Mouse (Mus musculus) E14TG2a.4 (cell line): ENCODE data around the gene Scarb1.

Source experiments
- H3K27me3 ChIP-seq: 2 replicates; pipeline ENCODE4 v1.6.1; 2014; ENCODE audit warnings: low read length, control low read depth; ENCODE audit not compliant: insufficient read depth
- H3K36me3 ChIP-seq: 2 replicates; pipeline ENCODE4 v1.6.1; 2014; ENCODE audit warnings: low read length, control low read depth; ENCODE audit not compliant: insufficient read depth
- H3K4me1 ChIP-seq: replicated peaks from 2 replicates; pipeline ENCODE4 v1.6.1; 2014; ENCODE audit warnings: low read depth, low read length, control low read depth
- H3K4me3 ChIP-seq: replicated peaks from 2 replicates; pipeline ENCODE4 v1.5.1; 2014; ENCODE audit warnings: mild to moderate bottlenecking, low read length
- H3K9me3 ChIP-seq: 2 replicates; pipeline ENCODE4 v1.6.1; 2014; ENCODE audit warnings: low read length, control low read depth
- CTCF ChIP-seq: conservative IDR thresholded peaks from 2 replicates; pipeline ENCODE4 v1.5.1; 2014; ENCODE audit warnings: low read length
- NANOG ChIP-seq: IDR thresholded peaks from 2 replicates; pipeline ENCODE4 v1.6.1; 2014; ENCODE audit warnings: borderline replicate concordance, low read length, mixed read lengths
- POU5F1 ChIP-seq: IDR thresholded peaks from 2 replicates; pipeline ENCODE4 v1.6.1; 2014; ENCODE audit warnings: low read length, borderline replicate concordance

Gene Scarb1

DNA sequence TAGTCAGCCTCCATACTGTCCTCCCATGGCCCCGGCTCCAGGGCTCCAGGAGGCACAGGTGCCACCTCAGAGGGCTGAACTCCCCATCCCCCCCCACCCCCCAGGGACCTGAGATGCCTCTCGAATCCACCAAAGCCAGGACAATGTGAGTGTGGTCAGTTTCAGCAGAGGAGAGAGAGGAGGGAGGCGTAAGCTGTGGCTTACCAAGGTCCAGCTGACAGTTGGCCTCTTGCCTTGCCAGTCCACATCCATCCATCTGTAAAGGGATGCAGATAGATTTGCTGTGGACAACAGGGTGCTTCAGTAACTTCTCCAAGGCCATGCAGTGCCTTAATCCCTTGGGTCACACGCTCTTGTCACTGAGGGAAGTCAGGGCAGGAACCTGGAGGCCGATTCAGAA lies 110.4 kb downstream of the Scarb1 start:
- H3K27me3 ChIP-seq = no peaks in the 10 kb centered on the region
- H3K4me1 ChIP-seq = no peaks in the 10 kb centered on the region; the same call in 1 of the 2 replicates
- no peaks in the 10 kb centered on the region for H3K36me3 ChIP-seq
- TF ChIP-seq CTCF (no peak), POU5F1 (no peak), NANOG (no peak)
- H3K9me3 ChIP-seq = no peaks in the 10 kb centered on the region
- H3K4me3 ChIP-seq = no peak overlapping the region

DNA sequence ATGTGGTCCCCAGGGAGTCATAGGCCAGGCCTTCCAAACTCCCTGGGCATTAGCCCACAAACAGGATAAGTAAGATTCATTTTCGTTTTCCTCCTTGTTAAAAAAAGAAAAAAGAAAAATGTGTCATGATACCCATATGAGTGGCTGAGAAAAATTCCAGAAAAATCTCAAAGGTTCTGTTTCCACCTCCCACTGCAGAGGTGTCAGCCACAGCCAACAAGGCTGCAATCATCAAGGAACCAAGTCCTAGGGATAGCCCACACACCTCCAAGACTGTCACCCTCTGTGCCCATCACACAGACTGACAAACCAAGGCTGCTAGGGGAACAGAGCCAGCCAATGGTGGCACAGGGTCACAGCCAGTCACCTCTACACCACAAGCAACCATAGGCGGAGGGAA lies 111.8 kb downstream of the Scarb1 start:
- TF ChIP-seq NANOG (no peak), CTCF (no peak), POU5F1 (no peak)
- H3K36me3 ChIP-seq = no peaks in the 10 kb centered on the region
- H3K27me3 ChIP-seq = no peaks in the 10 kb centered on the region

DNA sequence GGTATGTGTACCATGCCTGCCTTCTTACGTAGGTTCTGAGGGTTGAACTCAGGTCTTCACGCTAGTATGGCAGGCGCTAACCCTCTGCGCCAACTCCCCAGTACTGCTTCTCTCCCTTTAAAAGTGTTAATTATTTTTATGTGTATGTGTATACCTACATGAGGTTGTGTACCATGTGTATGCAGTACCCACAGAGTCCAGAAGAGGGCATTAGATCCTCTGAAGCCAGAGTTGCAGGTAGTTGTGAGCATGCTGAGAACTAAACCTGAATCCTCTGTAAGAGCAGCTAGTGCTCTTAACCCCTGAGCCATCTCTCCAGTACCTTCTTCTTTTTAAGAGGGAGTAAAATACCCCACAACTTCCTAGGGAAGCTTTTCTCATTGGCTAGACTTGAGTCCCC lies 113.2 kb downstream of the Scarb1 start:
- Histone ChIP-seq H3K9me3 (no peaks in the 10 kb centered on the region), H3K4me3 (no peak overlapping the region), H3K36me3 (no peaks in the 10 kb centered on the region), H3K27me3 (no peaks in the 10 kb centered on the region; the same call in 1 of the 2 replicates), H3K4me1 (no peaks in the 10 kb centered on the region; the same call in 1 of the 2 replicates)
- TF ChIP-seq NANOG = no peak
- TF ChIP-seq POU5F1 = no peak
- peak; percentile 65 for TF ChIP-seq CTCF

More for the DNA sequence above, 111.8 kb downstream of the Scarb1 start:
- Histone ChIP-seq H3K9me3 (no peaks in the 10 kb centered on the region), H3K4me1 (no peaks in the 10 kb centered on the region; the same call in 1 of the 2 replicates), H3K4me3 (no peak overlapping the region)
